Mouse (Mus musculus) right cerebral cortex, postnatal 14 days (tissue): ENCODE measurements around the gene Creb5.

Experiments
- DNase-seq: peaks from one replicate; pipeline ENCODE4 v3.0.0; 2022

The Creb5 gene

GRCm38 (mm10) chr6:53497904-53498536, 210.9 kb downstream of the Creb5 start:
- DNase-seq, result no peak

GRCm38 (mm10) chr6:53499621-53500295, 212.7 kb downstream of the Creb5 start:
- no peak for DNase-seq

GRCm38 (mm10) chr6:53501236-53501635, 214.2 kb downstream of the Creb5 start:
- no peak for DNase-seq

GRCm38 (mm10) chr6:53506947-53507564, 220.0 kb downstream of the Creb5 start:
- DNase-seq, result no peak

- DNase-seq, result no peak
Observed at GRCm38 (mm10) chr6:53508847-53509494, 221.9 kb downstream of the Creb5 start.

GRCm38 (mm10) chr6:53510005-53510404, 222.9 kb downstream of the Creb5 start:
- no peak for DNase-seq

- no peak for DNase-seq
Observed at GRCm38 (mm10) chr6:53512226-53512625, 225.2 kb downstream of the Creb5 start.

GRCm38 (mm10) chr6:53513380-53513779, 226.3 kb downstream of the Creb5 start:
- DNase-seq, result no peak

GRCm38 (mm10) chr6:53514862-53515261, 227.8 kb downstream of the Creb5 start:
- no peak for DNase-seq

GRCm38 (mm10) chr6:53515611-53516010, 228.5 kb downstream of the Creb5 start:
- DNase-seq, result no peak

- DNase-seq, result no peak
Observed at GRCm38 (mm10) chr6:53517371-53517945, 230.4 kb downstream of the Creb5 start.

GRCm38 (mm10) chr6:53523743-53524497, 236.8 kb downstream of the Creb5 start:
- DNase-seq, result no peak

- no peak for DNase-seq
Observed at GRCm38 (mm10) chr6:53526460-53526859, 239.4 kb downstream of the Creb5 start.

GRCm38 (mm10) chr6:53530742-53531141, 243.7 kb downstream of the Creb5 start:
- no peak for DNase-seq

GRCm38 (mm10) chr6:53531461-53531860, 244.4 kb downstream of the Creb5 start:
- no peak for DNase-seq

- DNase-seq, result no peak
Observed at GRCm38 (mm10) chr6:53537530-53537929, 250.5 kb downstream of the Creb5 start.

GRCm38 (mm10) chr6:53541798-53542197, 254.7 kb downstream of the Creb5 start:
- DNase-seq, result no peak

GRCm38 (mm10) chr6:53545483-53545900, 258.4 kb downstream of the Creb5 start:
- no peak for DNase-seq

- DNase-seq, result no peak
Observed at GRCm38 (mm10) chr6:53545989-53546388, 258.9 kb downstream of the Creb5 start.

- no peak for DNase-seq
Observed at GRCm38 (mm10) chr6:53548236-53548635, 261.2 kb downstream of the Creb5 start.

GRCm38 (mm10) chr6:53549409-53549808, 262.3 kb downstream of the Creb5 start:
- DNase-seq, result no peak

- DNase-seq, result no peak
Observed at GRCm38 (mm10) chr6:53556050-53556449, 269.0 kb downstream of the Creb5 start.

GRCm38 (mm10) chr6:53560928-53561327, 273.9 kb downstream of the Creb5 start:
- DNase-seq, result peak; percentile 20
